Mouse (Mus musculus) heart, postnatal 14 days (tissue): ENCODE results near the gene Cdk5r2. TPM values are rescaled to one million over a fixed set of nuclear protein-coding genes. Genes with fewer than 3 reads are reported as not detected.

ENCODE experiments used
- DNase-seq, 2 experiments: peaks; one replicate each; pipeline ENCODE4 v3.0.0; 2021 to 2022
- intact Hi-C: fragments of 180-260 bp; cut with DNase I; formaldehyde crosslinking; loops from one replicate; pipeline ENCODE4 v1.15.1; 2025
- total RNA-seq, 2 experiments: library from RNA; stranded (reverse); gene quantifications; 2 replicates each; pipeline ENCODE4 v1.2.3; 2021

Cdk5r2 gene
- total RNA-seq, 2 experiments from 2014 or later = not detected

DNA sequence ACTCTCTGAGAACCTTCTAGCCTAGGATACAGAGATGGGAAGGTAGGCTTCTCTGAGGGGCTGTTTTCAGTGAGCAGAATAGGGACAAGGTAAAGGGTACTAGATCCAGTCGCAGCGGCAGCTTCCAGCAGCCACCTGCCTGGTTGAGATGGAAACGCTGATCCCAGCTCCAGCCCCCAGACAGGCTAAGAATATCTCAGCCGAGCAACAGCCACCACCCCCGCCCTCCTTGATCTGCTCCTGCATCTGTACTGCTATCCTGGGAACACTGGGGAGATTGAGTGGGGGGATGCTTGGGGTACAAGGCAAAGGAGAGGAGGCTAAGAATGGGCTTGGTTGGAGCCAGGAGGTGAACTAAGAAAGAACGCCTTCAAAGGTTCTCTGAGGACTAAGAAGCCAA, 4.5 kb upstream of the Cdk5r2 start:
- DNase-seq = no peak
- intact Hi-C loops = no loop called here

GRCm38 (mm10) chr1:74851001-74851775, 3.5 kb upstream of the Cdk5r2 start:
- DNase-seq = no peak
- intact Hi-C loops = no loop called here

DNA sequence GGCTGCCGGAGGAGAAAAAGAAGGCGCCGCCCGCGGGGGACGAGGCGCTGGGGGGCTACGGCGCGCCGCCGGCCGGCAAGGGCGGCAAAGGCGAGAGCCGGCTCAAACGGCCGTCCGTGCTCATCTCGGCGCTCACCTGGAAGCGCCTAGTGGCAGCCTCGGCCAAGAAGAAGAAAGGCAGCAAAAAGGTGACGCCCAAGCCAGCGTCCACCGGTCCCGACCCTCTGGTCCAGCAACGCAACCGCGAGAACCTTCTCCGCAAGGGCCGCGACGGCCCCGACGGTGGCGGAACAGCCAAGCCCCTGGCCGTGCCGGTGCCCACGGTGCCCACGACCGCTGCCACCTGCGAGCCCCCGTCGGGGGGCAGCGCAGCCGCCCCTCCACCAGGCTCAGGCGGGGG, 422 bp downstream of the Cdk5r2 start:
- no peak for DNase-seq
- intact Hi-C loops = no loop called here

GRCm38 (mm10) chr1:74855651-74856438, 1.1 kb downstream of the Cdk5r2 start:
- DNase-seq = peak in 1 of 2 experiments; percentile 5
- intact Hi-C loops = no loop called here

GRCm38 (mm10) chr1:74856439-74856720, 1.6 kb downstream of the Cdk5r2 start:
- DNase-seq = no peak
- intact Hi-C loops = no loop called here

- DNase-seq = no peak
- intact Hi-C loops = no loop called here
These were observed 2.1 kb downstream of the Cdk5r2 start for GRCm38 (mm10) chr1:74856791-74857190.

DNA sequence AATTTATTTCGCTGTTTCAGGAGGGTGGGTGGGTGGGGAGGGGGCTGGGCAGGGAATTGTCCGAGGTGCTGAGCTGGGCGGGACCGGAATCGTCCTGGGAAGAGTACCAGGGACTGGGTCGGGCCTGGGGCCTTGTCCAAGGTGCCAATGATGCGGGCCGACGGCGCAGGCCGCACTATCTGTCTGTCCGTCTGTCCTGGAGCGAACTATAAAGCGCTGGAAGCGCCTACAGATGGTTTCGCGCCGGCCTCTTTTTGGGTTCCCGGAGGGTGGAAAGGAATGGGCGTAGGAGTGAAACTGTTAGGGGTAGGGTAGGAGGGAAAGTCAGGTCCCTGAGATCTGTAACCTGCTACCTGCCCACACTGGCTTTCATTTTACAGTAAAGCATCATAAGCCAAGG, 2.5 kb downstream of the Cdk5r2 start:
- intact Hi-C loops = no loop called here
- no peak for DNase-seq

DNA sequence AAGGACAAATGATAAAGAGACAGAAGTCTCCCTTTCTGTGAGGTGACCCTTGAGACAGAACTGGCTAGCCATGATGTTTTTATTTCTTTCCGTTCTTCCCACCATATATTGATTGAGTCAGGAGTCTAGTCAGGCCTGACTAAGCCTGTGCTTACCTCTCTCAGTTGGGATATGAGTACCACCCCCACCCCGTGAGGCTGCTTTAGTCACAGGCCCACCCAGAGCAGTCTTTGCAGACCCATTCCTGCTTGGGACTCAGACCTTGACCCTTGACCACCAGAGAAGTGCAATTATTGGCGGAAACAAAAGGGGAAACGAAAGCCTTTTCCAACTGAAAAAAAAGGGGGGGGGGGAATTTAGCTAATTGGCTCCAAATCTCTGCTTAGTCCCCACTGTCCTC, 2.9 kb downstream of the Cdk5r2 start:
- intact Hi-C loops = no loop called here
- DNase-seq = no peak

DNA sequence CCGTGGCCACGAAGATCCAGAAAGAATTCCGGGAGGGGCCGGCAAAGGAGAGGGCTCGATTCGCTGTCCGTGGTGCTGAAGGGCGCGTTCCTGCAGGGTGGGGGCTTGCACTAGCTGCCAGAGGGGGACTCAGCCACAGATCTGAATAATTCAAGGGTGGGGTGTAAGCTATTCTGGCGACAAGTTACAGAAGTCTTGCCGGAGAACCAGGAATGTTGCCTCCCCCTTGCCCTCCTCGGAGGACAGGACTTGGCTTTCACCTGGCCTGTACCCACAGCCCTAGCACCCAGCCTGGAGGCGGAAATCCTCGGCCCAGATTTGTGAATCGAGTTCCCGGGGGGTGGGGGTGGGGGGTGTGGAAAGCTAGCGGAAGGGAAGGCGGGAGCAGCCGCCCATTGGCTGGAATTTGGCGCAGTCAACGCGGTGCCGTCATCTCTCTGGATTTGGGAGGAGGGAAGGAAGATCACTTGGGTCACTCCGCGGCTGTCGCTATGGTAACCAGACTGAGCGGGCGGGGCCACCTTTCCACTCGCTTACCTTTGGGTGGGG, 3.5 kb downstream of the Cdk5r2 start:
- intact Hi-C loops = no loop called here
- peak; percentile 72 to 78 for DNase-seq

GRCm38 (mm10) chr1:74858805-74859204, 4.1 kb downstream of the Cdk5r2 start:
- intact Hi-C loops = no loop called here
- no peak for DNase-seq

DNA sequence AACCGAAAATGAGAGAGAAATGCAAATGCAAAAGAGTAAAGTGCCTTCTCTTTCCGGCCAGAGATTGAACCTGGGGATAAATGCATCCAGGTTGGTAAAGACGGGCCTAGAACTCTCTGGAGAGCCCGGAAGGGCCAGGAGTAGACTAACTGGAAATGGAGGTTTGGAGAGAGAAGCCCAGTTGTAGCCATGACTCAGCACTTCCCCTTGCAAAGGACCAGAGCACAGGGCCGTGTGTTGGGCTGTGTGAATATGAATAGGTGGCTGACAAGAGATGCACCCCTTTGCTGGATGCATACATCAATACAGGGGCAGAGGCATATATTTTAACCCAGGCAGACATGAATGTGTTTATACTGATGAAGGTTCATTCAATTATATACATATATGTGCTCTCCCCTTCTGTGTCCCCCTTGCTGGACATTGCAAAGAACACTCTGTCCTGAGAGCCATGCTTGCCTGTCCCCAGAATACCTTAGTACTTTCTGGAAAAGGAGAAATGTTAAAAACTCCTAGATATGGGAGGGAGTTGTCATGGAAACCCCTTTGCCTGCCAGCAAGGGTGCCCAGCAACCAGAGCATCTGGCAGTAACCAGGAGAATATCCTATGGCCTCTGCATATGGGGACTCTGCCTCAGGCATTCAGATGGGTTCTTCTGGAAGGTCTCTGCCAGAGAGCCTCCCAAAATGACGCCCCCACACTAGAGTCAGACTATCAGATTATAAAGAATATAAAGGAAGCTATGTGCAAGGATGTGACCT, 4.7 kb downstream of the Cdk5r2 start:
- intact Hi-C loops = no loop called here
- DNase-seq = no peak

GRCm38 (mm10) chr1:74861783-74862182, 7.0 kb downstream of the Cdk5r2 start:
- no peak for DNase-seq
- intact Hi-C loops = no loop called here

DNA sequence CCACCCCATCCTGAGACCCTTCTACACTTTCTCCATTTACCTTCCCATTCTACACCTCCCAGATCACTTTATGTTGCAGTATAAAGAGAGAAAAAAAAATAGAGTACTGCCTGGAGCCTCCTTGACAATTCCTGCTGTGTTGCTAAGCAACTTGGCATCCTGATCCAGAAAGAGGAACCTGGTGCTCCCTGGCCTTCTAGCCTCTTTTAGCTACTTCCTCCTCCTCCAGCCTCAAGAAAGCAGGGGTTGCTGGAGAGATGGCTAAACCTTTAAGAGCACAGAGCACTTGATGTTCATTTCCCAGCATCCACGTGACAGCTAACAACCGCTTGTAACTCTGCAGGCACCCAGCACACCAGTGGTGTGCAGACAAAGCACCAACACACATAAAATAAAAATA, 17.5 kb downstream of the Cdk5r2 start:
- DNase-seq = no peak
- intact Hi-C loops = no loop called here

DNA sequence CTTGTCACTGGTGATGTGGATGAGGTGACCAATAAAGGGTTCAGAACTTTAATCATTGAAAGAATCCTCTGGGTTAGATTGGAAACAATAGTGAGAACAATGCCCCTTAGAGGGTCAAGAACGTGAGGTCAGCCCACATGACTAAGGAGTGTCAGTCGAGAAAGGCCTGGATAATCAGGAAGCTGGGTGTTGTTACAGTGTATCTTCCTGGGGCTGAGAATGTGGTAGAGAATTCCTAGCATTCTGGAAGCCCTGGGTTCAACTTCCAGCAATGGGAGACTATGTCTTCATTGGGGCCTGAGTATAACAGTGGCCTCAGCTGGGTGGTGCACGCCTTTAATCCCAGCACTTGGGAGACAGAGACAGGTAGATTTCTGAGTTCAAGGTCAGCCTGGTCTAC, 22.5 kb downstream of the Cdk5r2 start:
- intact Hi-C loops = no loop called here
- no peak for DNase-seq

DNA sequence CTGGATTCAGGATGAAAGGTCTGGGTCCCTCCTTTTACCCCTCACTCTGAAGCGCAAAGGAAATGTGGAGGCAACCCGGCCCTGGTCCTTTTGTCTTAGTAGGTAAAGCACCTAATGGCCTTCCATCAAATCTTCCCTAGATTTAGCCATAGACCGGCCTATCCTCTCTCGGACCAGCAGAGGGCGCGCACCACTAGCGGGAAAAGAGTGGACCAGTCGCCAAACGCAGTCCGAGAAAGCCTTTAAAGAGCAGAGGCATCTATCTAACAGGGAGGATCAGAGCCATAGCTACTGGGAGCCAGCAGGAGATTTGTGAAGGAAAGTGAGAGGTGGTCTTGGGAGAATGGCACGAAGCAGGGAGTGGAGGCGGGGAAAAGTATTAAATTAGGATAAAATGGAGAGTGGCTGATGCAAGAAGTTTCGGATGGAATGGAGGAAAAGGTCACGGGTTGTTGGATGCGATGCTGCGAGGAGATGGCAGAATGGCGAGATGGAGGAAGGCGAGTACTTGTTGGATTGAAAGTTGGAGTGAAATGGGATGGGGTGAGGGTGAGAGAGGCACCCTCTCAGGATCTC, 26.1 kb downstream of the Cdk5r2 start:
- peak; percentile 71 to 81 for DNase-seq
- intact Hi-C loops = no loop called here

- peak in 1 of 2 experiments; percentile 16 for DNase-seq
- intact Hi-C loops = no loop called here
These were observed 27.5 kb downstream of the Cdk5r2 start for GRCm38 (mm10) chr1:74882055-74882734.

DNA sequence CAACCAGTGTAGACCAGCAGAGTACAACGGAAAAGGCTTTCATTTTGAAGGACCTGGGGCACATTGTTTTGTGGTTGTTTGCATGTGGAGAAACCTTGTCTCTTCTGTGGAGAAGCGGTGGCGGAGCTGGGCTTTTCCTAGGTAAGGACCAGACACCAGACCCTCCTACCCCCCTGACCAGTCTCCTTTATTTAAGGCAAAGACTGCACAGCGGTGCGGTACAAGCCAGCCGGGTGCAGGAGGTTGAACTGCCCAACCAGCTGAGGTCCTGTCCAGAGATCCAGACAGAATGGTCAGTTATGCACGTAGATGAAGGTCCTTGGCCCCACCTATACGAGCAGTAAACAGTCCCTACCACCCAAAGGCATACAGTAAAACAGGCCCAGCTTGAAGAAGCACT, 28.1 kb downstream of the Cdk5r2 start:
- intact Hi-C loops = no loop called here
- no peak for DNase-seq

GRCm38 (mm10) chr1:74883441-74883840, 28.7 kb downstream of the Cdk5r2 start:
- intact Hi-C loops = no loop called here
- DNase-seq = no peak

DNA sequence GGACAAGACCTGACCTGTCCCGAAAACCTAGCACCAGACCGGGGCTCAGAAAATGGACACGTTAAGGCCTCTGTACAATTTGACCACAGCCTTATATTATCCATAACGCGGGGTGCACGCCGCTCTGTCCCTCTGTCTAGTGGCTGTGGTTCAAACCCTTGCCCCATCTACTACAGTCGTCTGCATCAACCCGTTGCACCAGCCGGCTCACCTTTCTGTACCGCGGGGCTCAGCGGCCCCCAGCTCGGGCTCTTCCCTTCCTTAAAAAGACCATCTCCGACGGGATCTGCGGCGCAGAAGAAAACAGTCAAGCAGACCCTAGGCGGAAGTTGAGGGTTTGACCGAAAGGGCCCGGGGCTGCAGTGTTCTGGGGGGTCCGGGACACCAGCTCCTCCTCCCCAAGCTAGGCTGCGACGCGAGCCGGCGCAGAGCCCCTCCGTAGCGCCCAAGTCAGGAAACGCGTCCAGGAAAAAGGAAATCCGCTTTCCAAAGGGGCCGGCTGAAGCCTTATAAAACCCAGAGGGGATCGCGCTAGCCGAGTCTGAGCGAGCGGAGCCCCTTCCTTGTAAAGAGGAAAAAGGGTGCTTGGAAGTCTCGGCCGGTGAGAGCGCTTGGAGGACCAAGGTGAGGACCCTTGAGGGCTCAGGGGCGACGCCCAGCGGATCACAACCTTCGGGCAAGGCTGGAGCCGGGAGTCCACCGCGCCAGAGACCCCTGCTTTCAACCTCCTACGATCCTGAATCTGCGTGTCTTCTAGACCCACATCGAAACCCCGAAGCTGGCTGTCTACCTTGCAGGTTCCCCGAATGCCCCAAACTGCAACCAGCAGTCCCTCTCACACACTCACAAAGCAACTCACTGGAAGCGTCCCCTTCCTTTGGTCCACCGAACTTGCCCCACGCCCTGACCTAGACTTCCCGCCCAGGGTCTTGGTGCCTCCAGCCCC, 29.7 kb downstream of the Cdk5r2 start:
- intact Hi-C loops = no loop called here

More for the DNA sequence above, 29.7 kb downstream of the Cdk5r2 start:
- DNase-seq = no peak
